Mouse (Mus musculus): ENCODE measurements at regions not wholly inside any gene's neighbourhood (a gene's known extent, or its start where the extent isn't known, plus 50 kb on each side); places are given as distances from the start of the nearest gene placed in this dataset.

DNA sequence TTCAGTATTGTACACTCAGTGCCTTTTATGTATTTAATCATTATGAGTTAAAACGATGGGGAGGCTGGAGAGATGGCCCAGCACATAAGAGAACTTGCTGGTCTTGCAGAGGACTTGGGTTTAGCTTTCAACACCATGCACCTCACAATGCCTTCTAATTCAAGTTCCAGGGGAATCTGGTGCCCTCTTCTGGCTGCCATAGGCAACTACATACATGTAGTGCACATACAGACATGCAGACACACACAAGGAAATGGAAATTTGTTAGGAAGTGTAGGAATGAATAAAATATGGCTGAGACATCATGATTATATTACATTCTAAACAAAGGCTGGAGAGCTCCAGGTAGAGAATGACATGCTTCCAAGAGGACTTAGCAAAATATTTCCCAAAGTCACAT lies 251.4 kb downstream of the Hivep2 start:
- no peak for DNase-seq

DNA sequence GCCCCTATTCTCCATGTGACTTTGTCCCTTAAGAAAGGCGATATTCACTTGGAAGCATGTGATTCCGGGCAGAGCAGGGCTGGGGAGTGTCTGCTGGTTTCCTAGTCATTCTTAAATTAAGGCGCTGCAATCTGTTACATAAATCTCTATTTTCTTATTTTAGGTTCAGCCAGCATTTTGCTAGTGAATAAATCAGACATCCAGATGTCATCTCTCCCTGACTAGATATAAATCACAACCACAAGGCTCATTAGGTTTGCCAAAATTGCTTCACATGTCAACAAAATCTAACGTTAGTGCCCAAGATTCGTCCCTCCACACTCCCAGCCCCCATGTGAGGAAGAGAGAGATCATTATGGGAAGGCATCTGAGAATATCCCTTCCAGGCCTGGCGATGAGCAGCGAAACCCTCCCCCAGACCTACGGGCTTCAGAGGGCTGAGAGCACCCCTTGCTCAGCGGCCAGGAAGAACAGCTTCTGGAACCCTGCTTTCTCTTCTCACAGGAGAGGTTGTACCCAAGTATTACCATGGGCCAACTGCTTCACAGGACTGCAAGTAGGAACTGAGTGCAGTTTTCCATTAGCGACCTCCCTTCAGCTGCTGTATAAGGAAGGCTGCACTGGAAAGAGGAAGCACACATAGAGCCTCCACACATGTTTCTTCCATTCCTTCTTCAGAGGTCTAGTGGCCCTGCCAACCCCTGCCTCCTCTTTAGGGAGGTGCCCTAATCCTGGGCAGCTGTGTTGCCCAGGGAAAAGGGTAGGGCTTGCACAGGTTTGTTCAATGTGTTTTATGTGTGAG lies 250.5 kb downstream of the Hivep2 start:
- peak; percentile 27 for DNase-seq

DNA sequence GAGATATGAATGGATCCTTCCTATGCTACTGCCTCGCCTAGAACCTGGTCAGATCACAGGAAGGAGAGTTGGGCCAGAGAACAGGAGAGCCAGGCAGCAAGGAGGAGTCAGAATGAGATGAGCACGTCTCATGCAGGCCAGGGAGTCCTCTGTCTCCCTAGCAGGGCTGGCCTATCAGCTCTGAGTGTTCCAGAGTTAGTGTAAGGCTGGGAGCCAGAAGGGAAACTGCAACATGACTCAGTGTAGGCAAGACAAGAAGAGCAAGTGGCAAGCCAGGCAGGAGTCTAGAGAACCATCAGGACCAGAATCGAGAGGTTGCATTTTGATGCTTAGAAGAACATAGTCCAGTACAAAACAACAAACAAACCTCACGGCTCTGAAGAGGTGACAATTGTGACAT lies 249.6 kb downstream of the Hivep2 start:
- DNase-seq: peak; percentile 32

DNA sequence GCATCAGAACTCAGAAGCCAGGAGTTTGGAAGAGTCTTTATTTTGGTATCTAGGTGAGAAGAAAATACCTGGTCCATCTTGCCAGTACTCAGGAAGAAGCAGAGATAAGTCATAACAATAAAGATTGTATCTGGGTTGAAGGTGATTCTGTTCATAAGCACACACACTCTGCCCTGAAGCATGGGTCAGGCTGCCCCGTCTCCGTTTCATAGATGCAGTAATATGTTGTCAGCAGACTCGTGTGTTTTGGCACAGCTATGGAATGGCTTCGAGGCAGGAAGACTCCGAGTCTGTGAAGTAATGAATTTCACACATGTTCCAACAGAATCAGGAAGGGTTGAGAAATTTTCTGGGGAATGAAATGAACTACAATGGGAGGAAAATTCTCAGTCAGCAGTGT lies 247.7 kb downstream of the Hivep2 start:
- DNase-seq: no peak

DNA sequence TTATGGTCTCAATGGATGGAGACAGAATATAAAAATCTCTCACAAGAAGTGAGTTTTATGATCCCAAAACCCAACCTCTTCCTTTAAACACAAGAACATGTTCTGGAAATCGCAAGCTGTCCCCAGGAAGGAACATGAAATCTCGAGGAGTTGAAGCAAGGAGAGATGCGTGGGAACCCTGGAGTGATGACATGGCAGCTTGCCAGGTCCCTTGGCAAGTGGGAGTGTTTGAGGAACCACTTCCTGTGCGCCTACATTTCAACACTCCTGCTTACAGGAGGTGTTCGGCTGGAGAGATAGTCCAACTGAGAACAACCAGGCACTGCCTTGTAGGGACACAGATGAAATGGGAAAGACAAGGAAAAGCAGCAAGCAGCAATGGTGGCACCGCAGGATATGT lies 246.1 kb downstream of the Hivep2 start:
- no peak for DNase-seq

DNA sequence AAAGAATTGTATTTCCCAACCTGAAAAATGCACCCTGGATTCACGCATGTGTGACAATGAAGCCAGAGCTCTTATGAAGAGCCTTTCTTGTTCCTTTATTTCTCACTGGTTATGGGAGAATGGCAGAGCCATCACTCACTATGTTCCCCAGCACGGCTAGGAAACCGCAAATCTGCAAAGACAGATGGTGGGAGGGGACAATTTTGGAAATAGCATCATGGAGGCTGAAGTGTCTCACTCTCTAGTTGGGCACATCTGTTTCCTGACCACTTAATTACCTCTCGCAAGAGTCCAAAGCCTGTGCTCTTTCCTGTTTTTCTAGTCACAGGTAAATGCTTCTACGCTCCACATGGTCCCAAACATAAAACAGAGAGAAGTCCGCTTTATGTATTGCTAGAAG lies 245.6 kb downstream of the Hivep2 start:
- no peak for DNase-seq

DNA sequence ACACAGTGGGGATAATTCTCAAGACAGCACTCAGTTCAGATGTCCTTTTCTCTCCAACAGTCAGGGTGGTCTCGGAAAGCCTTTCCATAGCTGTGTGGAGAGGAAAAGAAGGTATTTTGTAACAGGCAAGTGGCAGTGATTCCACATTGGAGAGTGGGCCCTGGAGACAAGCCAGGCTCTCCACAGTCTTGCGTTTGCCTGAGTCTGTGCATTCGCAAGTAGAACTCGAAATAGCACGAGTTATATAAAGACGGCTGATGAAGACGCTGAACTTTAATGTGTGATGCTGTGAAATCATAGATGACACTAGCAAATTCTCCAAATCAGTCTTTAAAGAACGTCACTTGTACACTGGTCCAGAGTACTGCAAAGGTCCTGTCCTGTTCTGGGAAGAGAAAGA lies 244.6 kb downstream of the Hivep2 start:
- DNase-seq: no peak

DNA sequence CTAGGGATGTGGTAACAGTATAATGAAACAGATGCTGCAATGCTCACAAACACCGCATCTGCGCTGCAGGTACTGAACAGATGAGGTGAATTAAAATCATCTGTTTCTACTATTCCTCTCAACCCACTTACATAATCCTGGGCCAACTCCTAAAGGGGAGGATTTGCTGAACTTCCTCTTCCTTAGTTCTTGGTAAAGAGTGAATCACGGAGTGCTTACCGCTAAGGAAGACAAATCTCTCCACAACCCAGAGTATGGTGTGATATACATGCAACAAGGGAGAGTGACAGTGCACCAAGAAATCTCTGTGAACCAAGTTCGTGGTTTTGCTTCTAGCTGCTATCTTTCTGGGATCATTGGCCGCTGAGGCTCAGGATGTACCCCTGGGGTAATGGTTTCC lies 244.2 kb downstream of the Hivep2 start:
- DNase-seq: no peak

DNA sequence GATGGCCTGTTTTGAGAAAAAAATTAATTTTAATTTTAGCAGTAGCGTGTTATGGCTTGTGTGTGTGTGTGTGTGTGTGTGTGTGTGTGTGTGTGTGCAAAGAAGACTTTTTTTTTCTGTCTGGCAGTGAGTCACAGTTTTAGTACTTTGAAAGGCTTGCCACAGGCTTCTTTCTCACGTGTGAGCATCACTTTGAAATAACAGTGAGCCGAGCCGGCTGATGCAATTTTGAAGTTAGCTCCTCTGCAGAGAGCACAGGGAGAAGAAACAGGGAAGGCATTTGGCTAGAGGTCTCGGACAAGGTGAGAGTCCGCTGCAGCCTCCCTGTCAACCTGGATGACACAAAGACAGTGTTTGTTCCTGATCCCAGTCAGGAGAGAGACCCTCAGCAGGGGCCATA lies 242.3 kb downstream of the Hivep2 start:
- DNase-seq: no peak

DNA sequence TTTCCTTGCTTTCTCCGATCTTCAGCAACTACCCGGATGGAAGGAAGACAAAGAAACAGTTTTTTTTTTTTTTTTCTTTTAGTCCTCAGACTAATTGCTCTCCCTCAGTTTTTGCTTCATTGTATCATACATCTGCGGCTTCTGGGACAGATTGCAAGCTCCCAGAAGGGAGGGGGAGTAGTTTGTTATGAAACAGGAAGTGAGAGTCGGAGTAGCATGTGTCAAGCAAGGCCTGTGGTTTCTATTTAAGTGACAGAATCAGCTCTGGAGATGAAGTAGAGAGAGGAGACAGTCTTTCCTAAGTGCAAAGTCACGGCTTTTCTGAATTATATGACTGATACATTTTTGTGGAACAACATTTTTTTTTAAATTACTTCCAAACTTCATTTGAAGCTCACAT lies 241.7 kb downstream of the Hivep2 start:
- peak; percentile 25 for DNase-seq

DNA sequence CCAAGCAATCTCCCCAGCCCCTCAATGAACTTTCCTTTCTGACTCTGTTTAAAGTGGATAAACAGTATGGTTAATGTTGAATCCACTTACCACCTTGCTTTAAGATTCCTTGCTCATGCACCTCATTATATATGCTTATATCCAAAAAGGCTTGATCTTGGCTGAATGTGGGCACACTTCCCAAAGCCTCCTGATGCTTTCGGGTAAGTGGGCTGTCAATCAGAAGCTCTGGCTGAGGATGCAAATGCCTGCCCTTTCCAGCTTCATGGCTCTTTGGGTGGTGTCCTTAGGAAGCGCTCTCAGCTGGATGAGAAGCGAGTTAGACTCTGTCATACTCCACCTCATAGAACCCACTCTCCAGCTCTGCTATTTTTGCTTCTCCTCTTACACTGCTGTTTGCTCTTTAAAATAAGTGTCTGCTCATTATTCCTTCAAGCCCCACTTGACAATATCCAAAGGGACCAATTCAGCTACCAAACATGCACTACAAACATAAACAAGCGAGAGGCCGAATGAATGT lies 241.2 kb downstream of the Hivep2 start:
- DNase-seq: no peak

Data from gastrocnemius, postnatal 25 days (tissue).